Mouse (Mus musculus): ENCODE measurements around the gene Med31. TPM values are rescaled to one million over a fixed set of nuclear protein-coding genes. Genes with fewer than 3 reads are reported as not detected.

The Med31 gene
- total and polyA plus RNA-seq, 2 experiments from 2014 or later: 24.1 to 43.9 TPM

DNA sequence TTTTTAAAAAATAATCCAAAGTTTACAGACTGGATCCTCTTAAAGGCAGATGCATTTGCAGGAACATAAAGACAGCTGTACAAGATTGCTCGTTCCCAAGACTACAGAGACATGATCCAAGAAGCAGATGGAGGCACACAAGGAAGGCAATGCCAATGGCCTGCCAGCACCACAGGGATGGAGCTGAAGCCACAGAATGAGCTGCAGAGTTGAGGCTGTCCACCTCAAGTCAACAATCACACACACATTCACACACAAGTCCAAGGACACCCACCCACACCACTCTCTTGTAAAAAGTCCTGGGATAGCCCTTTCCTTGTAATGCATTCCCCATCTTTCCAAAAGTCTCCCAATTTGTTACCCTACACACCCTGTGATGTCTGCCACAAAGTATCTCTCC is 12.0 kb downstream of the Med31 start:
- DNase-seq (no peak), ATAC-seq (no peak)
- TF ChIP-seq CTCF (IDR thresholded peaks at IDR 0.05; ENCODE audit: low read depth): no peak
- 46% methylated on average over 1 of the region's 1 CpGs for WGBS
- H3K9ac ChIP-seq: no peak overlapping the region
- peaks cover 13% of the 10 kb centered on the region for H3K4me1 ChIP-seq (ENCODE audit: insufficient read depth)
- no peaks in the 10 kb centered on the region for H3K9me3 ChIP-seq (ENCODE audit: low read length)
- peaks cover 12% of the 10 kb centered on the region for H3K36me3 ChIP-seq (ENCODE audit: insufficient read depth)
- no peak overlapping the region for H3K4me3 ChIP-seq (ENCODE audit: low read depth, low read length)
- H3K27me3 ChIP-seq (ENCODE audit: insufficient read depth, low read length): no peaks in the 10 kb centered on the region
- no peak overlapping the region for H3K4me2 ChIP-seq (ENCODE audit: low read depth)
- H3K27ac ChIP-seq (ENCODE audit: low read depth, low read length): no peak overlapping the region

- no peak overlapping the region for H3K4me2 ChIP-seq (ENCODE audit: low read depth)
- H3K4me3 ChIP-seq (ENCODE audit: low read depth, low read length): no peak overlapping the region
- H3K27me3 ChIP-seq (ENCODE audit: insufficient read depth, low read length): no peaks in the 10 kb centered on the region
- TF ChIP-seq CTCF (IDR thresholded peaks at IDR 0.05; ENCODE audit: low read depth): no peak
- H3K9ac ChIP-seq: no peak overlapping the region
- H3K36me3 ChIP-seq (ENCODE audit: insufficient read depth): peaks cover 25% of the 10 kb centered on the region
- H3K9me3 ChIP-seq (ENCODE audit: low read length): no peaks in the 10 kb centered on the region
- DNase-seq (no peak), ATAC-seq (no peak)
- WGBS: 89% methylated on average over 8 of the region's 8 CpGs
- no peak overlapping the region for H3K27ac ChIP-seq (ENCODE audit: low read depth, low read length)
- H3K4me1 ChIP-seq (ENCODE audit: insufficient read depth): no peaks in the 10 kb centered on the region
These were observed 18.9 kb downstream of the Med31 start for GRCm38 (mm10) chr11:72196506-72196905.

- TF ChIP-seq CTCF (IDR thresholded peaks at IDR 0.05; ENCODE audit: low read depth): no peak
- peaks cover 32% of the 10 kb centered on the region for H3K36me3 ChIP-seq (ENCODE audit: insufficient read depth)
- H3K4me2 ChIP-seq (ENCODE audit: low read depth): no peak overlapping the region
- ATAC-seq (no peak), DNase-seq (no peak)
- no peak overlapping the region for H3K4me3 ChIP-seq (ENCODE audit: low read depth, low read length)
- no peaks in the 10 kb centered on the region for H3K9me3 ChIP-seq (ENCODE audit: low read length)
- no peaks in the 10 kb centered on the region for H3K4me1 ChIP-seq (ENCODE audit: insufficient read depth)
- WGBS: 96% methylated on average over 2 of the region's 2 CpGs
- no peak overlapping the region for H3K27ac ChIP-seq (ENCODE audit: low read depth, low read length)
- no peaks in the 10 kb centered on the region for H3K27me3 ChIP-seq (ENCODE audit: insufficient read depth, low read length)
- H3K9ac ChIP-seq: no peak overlapping the region
These were observed 21.1 kb downstream of the Med31 start for GRCm38 (mm10) chr11:72194259-72194658.

GRCm38 (mm10) chr11:72190857-72191256 is 24.5 kb downstream of the Med31 start:
- Histone ChIP-seq H3K4me3 (ENCODE audit: low read depth, low read length) (no peak overlapping the region), H3K9me3 (ENCODE audit: low read length) (no peaks in the 10 kb centered on the region), H3K27ac (ENCODE audit: low read depth, low read length) (no peak overlapping the region), H3K36me3 (ENCODE audit: insufficient read depth) (peaks cover 24% of the 10 kb centered on the region), H3K9ac (no peak overlapping the region), H3K4me2 (ENCODE audit: low read depth) (no peak overlapping the region), H3K4me1 (ENCODE audit: insufficient read depth) (no peaks in the 10 kb centered on the region), H3K27me3 (ENCODE audit: insufficient read depth, low read length) (no peaks in the 10 kb centered on the region)
- no peak for TF ChIP-seq CTCF (IDR thresholded peaks at IDR 0.05; ENCODE audit: low read depth)
- 60% methylated on average over 1 of the region's 1 CpGs for WGBS
- ATAC-seq: no peak
- no peak for DNase-seq

GRCm38 (mm10) chr11:72184252-72184651 is 31.1 kb downstream of the Med31 start:
- Histone ChIP-seq H3K27me3 (ENCODE audit: insufficient read depth, low read length) (no peaks in the 10 kb centered on the region), H3K4me2 (ENCODE audit: low read depth) (no peak overlapping the region), H3K4me3 (ENCODE audit: low read depth, low read length) (no peak overlapping the region), H3K27ac (ENCODE audit: low read depth, low read length) (no peak overlapping the region), H3K4me1 (ENCODE audit: insufficient read depth) (no peaks in the 10 kb centered on the region), H3K36me3 (ENCODE audit: insufficient read depth) (peaks cover 14% of the 10 kb centered on the region), H3K9me3 (ENCODE audit: low read length) (no peaks in the 10 kb centered on the region), H3K9ac (no peak overlapping the region)
- no peak for DNase-seq
- ATAC-seq: no peak
- WGBS: 80% methylated on average over 4 of the region's 4 CpGs
- no peak for TF ChIP-seq CTCF (IDR thresholded peaks at IDR 0.05; ENCODE audit: low read depth)

DNA sequence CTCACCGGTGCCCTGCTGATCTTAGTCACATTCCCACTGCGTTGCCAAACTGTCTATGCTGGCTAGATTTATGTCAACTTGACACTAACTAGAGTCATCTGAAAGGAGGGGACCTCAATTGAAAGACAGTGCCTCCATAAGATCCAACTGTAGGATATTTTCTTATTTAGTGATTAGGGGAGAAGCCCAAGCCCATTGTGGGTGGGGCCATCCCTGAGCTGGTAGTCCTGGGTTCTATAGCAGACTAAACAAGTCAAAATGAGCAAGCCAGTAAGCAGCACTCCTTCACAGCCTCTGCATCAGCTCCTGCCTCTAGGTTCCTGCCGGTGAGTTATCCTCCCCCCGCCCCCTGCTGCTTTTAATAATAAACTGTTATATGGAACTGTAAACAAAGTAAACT is 34.3 kb downstream of the Med31 start:
- Histone ChIP-seq H3K4me3 (ENCODE audit: low read depth, low read length) (no peak overlapping the region), H3K9ac (no peak overlapping the region), H3K9me3 (ENCODE audit: low read length) (no peaks in the 10 kb centered on the region), H3K27me3 (ENCODE audit: insufficient read depth, low read length) (no peaks in the 10 kb centered on the region), H3K27ac (ENCODE audit: low read depth, low read length) (no peak overlapping the region), H3K4me2 (ENCODE audit: low read depth) (no peak overlapping the region), H3K36me3 (ENCODE audit: insufficient read depth) (peaks cover 31% of the 10 kb centered on the region), H3K4me1 (ENCODE audit: insufficient read depth) (no peaks in the 10 kb centered on the region)
- no peak for ATAC-seq
- TF ChIP-seq CTCF (IDR thresholded peaks at IDR 0.05; ENCODE audit: low read depth): no peak
- DNase-seq: no peak
- WGBS: 95% methylated on average over 4 of the region's 4 CpGs

GRCm38 (mm10) chr11:72180556-72180955 is 34.8 kb downstream of the Med31 start:
- no peak for DNase-seq
- Histone ChIP-seq H3K9me3 (ENCODE audit: low read length) (no peaks in the 10 kb centered on the region), H3K9ac (no peak overlapping the region), H3K27ac (ENCODE audit: low read depth, low read length) (no peak overlapping the region), H3K36me3 (ENCODE audit: insufficient read depth) (peaks cover 37% of the 10 kb centered on the region), H3K4me1 (ENCODE audit: insufficient read depth) (no peaks in the 10 kb centered on the region), H3K4me3 (ENCODE audit: low read depth, low read length) (no peak overlapping the region), H3K27me3 (ENCODE audit: insufficient read depth, low read length) (no peaks in the 10 kb centered on the region), H3K4me2 (ENCODE audit: low read depth) (no peak overlapping the region)
- 89% methylated on average over 5 of the region's 5 CpGs for WGBS
- no peak for TF ChIP-seq CTCF (IDR thresholded peaks at IDR 0.05; ENCODE audit: low read depth)
- no peak for ATAC-seq

DNA sequence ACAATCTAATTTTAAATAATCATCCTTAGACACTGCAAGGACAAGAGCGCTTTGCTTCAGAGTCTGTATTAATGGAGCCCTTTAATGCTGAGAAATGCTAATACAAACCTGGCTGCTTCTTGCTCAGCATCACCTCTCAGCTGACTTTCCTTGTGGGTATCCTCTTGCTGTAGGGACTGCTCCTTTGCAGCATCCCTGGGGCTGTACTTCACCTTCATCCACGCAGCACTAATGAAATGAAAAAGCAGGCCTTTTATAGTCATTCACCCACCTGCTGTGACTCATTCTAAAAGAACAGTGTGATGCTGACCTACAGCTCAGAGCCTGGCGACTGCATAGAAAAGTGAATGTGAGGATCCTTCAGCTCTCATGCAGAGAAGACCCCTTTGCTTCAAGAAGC is 38.8 kb downstream of the Med31 start:
- no peak overlapping the region for H3K27ac ChIP-seq (ENCODE audit: low read depth, low read length)
- H3K4me3 ChIP-seq (ENCODE audit: low read depth, low read length): no peak overlapping the region
- ATAC-seq: no peak
- H3K9ac ChIP-seq: no peak overlapping the region
- no peaks in the 10 kb centered on the region for H3K27me3 ChIP-seq (ENCODE audit: insufficient read depth, low read length)
- H3K9me3 ChIP-seq (ENCODE audit: low read length): no peaks in the 10 kb centered on the region
- 22% methylated on average over 3 of the region's 3 CpGs for WGBS
- no peak overlapping the region for H3K4me2 ChIP-seq (ENCODE audit: low read depth)
- H3K4me1 ChIP-seq (ENCODE audit: insufficient read depth): no peaks in the 10 kb centered on the region
- H3K36me3 ChIP-seq (ENCODE audit: insufficient read depth): peaks cover 63% of the 10 kb centered on the region
- TF ChIP-seq CTCF (IDR thresholded peaks at IDR 0.05; ENCODE audit: low read depth): no peak
- no peak for DNase-seq
